Mouse (Mus musculus): Measurements from ENCODE around the gene Xpo6.

GRCm38 (mm10) chr7:126127673-126128072, 72.6 kb downstream of the Xpo6 start:
- TF ChIP-seq POLR2A (IDR thresholded peaks at IDR 0.05; ENCODE audit: extremely low read depth, insufficient read depth, low read length) (no peak), CTCF (IDR thresholded peaks at IDR 0.05; ENCODE audit: extremely low read depth, insufficient read depth, low read length) (no peak)
